Mouse (Mus musculus) left cerebral cortex, postnatal 4 days (tissue): ENCODE measurements around the gene Kng2. TPM values are rescaled to one million over a fixed set of nuclear protein-coding genes. Genes with fewer than 3 reads are reported as not detected.
"Not testable (repeated sequence)": the region's sequence is repeated elsewhere in the genome, so short reads cannot be mapped to it uniquely, and the experiment has no call there.

Experiments used
- DNase-seq: peaks from one replicate; pipeline ENCODE4 v3.0.0-alpha.2; 2022
- intact Hi-C: fragments of 180-260 bp; cut with DNase I; formaldehyde crosslinking; loops from one replicate; pipeline ENCODE4 v1.15.1; 2025
- total RNA-seq, 2 experiments: library from RNA; stranded (reverse); gene quantifications; 2 replicates each; pipeline ENCODE4 v1.2.3; 2021

Gene Kng2
- not detected for total RNA-seq

- DNase-seq, intact Hi-C loops: not testable (repeated sequence)
These were observed at the start of gene Kng2 for GRCm38 (mm10) chr16:23028966-23029600. Kng2 (minus strand) TSS chr16:23029482.

GRCm38 (mm10) chr16:23077516-23077915 lies 48.2 kb upstream of the Kng2 start:
- intact Hi-C loops, DNase-seq: not testable (repeated sequence)

DNA sequence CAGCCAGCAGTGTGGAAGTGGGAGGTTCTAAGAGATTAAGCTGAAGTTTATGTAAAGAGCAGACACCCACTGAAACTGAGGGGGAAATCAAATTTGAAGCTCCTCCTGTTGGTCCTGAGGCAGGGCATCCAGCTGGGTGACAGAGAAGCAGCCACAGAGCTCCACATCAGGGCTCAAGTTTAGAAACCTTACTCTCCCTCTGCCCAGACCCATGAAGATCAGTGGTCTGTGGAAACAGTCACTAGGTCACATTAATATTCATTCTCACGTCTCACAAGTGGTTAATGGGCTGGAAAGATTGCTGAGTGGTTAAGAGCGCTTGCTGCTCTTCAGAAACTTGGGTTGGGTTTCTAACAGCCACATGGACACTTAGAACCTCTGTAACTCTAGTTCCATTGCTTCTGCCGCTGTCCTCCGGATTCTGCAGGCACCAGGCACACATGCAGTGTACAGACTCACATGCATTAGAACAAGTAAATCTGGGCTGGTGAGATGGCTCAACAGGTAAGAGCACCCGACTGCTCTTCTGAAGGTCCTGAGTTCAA lies 31.6 kb upstream of the Kng2 start:
- intact Hi-C loops, DNase-seq: not testable (repeated sequence)

- DNase-seq, intact Hi-C loops: not testable (repeated sequence)
These were observed 30.3 kb upstream of the Kng2 start for GRCm38 (mm10) chr16:23059630-23060029.

- DNase-seq, intact Hi-C loops: not testable (repeated sequence)
These were observed 28.6 kb upstream of the Kng2 start, which contains the start of gene Kng1 for GRCm38 (mm10) chr16:23057668-23058447. Kng1 (plus strand) TSS chr16:23057865.

DNA sequence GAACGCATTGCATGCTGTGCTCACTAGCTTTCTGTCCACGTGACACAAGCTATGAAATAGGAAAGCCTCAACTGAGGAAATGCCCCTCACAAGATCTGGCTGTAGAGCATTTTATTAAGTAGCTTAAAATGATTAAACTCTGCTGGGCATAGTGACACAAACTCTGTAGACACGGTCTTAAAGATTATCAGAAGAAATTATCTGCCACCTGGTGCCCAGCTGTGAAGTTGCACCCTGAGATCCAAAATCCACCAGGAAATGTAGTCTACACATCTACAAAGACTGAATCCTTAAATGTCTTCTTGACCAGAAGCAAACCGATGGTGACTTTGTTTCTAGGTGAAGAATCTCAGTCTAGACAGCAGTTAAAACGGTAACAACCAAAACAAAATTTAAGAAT lies 17.0 kb upstream of the Kng2 start:
- intact Hi-C loops: loop anchor here (5.0 kb wide), 1 partner anchor 169 kb away; no protein-coding TSS in a partner anchor
- no peak for DNase-seq

DNA sequence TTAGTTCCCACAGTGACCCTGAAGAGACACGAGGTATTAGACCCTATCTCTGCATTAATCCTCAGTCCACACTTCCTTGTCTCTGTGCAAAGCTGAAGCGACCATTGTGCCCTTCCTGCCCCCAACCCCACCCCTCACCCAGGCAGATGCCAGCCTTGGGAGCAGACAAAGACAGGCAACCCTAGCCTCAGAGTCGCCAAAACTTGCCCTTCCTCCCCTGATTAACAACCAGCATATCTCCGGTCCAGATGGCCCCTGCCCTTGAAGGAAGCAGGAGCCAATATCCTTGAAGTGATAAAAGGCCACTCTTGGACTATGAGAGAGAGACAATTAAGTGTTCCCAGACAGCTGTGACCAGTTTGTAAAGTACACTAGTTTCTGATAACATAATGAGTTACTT lies 11.6 kb upstream of the Kng2 start:
- no peak for DNase-seq
- intact Hi-C loops: no loop called here

DNA sequence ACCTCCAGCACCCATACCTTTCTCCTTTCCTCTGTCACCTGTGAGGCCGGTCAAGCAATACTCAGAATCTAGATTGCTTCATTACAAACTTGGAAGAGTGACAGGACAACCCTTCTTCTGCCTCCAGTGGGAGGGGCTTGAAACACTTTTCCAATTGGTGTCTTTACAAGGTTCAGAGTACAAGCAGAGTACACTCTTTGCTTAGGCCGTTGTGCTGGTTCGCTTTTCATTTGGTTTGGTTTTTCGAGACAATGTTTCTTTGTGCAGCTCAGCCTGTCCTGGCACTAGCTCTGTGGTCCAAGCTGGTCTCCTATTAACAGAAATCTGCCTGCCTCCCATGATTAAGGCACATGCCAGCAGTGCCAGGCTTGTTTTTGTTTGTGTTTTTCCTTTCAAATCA lies 10.0 kb upstream of the Kng2 start:
- intact Hi-C loops: no loop called here
- no peak for DNase-seq

DNA sequence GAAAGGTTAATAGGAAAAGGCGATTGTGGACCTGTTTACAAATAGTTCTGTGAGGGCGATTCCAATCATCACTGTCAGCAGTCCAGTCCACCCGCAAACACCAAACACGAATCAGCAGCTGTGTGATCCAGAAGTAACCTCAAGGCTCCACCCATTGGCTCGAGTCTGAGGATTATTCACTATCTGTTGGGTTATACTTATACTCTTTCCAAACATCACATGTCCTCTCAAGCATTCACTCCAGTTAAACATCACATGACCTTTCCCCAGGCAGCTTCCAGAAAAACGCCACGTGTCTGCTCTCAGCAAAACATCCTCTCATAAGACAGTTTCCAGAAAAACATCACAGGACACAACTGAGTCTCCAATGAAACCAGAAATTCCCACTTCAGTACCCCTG lies 8.5 kb upstream of the Kng2 start:
- intact Hi-C loops: no loop called here
- DNase-seq: no peak

- intact Hi-C loops: no loop called here
- DNase-seq: no peak
These were observed 4.4 kb upstream of the Kng2 start for GRCm38 (mm10) chr16:23033673-23034072.

GRCm38 (mm10) chr16:23030673-23031435 lies 1.6 kb upstream of the Kng2 start:
- intact Hi-C loops: no loop called here
- no peak for DNase-seq

GRCm38 (mm10) chr16:23027341-23027740 lies 1.9 kb downstream of the Kng2 start:
- intact Hi-C loops, DNase-seq: not testable (repeated sequence)

- intact Hi-C loops: no loop called here
- DNase-seq: no peak
These were observed 2.7 kb downstream of the Kng2 start for GRCm38 (mm10) chr16:23026582-23026981.

DNA sequence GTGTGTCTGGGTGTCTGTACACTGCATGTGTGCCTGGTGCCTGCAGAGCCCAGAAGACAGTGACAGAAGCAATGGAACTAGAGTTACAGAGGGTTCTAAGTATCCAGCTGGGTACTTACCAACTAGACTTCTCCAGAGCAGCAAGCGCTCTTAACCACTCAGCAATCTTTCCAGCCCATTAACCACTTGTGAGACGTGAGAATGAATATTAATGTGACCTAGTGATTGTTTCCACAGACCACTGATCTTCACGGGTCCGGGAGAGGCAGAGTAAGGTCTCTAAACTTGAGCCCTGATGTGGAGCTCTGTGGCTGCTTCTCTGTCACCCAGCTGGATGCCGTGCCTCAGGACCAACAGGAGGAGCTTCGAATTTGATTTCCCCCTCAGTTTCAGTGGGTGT lies 4.2 kb downstream of the Kng2 start:
- no peak for DNase-seq
- intact Hi-C loops: no loop called here

DNA sequence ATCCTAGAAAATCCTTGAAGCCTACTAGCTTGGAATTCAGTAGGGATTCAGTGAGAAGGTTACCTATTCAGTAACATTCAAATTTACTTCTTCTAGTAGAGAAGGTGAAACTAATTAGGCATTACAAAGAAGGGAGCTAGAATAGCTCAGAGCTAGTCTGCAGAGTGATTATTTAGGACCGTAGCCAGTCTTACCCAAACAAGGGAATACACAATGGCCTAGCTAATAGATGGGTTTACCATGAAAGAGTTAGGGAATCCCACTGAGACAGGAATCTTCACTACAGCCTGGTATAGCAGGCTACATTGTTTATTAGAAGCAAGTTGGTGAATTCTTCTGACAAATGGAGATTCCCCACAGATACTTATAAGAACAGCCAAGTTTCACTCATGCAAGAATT lies 8.7 kb downstream of the Kng2 start:
- DNase-seq, intact Hi-C loops: not testable (repeated sequence)

DNA sequence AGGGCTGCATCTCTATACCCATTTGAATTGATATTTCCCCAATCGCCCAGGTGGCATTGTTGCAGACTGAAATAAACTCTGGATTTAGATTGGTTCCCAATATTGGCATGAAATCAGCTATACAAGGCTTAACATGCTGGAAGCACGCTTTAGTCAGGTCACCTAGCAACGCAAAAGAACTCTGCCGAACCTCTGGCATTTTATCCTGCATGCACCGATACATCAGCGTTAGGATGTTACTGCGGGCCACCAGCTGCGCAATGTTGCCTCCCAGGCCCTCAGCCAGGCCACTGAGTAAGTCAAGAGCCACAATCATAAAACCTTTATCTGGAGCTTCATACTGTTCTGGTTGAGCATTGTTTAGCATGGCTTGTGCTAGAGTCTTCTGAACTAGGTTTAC lies 14.6 kb downstream of the Kng2 start:
- intact Hi-C loops, DNase-seq: not testable (repeated sequence)

GRCm38 (mm10) chr16:23013786-23014185 lies 15.5 kb downstream of the Kng2 start:
- DNase-seq, intact Hi-C loops: not testable (repeated sequence)

DNA sequence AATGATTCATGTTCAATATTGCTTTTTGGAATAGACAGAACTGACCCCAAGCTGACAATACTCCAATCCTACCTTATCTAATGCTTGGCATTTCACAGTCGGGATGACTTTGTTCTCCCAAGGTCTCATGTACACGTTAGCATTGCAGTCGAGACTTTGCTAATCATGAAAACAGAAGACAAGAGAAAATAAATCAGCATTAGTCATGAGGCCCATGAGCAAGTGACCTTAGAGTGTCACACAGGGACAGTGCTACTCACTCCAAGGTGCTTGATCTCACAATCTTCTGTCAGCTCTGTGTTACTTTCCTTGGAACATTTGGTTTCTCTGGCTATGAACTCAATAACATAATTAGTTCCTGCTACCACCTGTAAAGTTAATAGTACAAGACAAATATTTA lies 32.3 kb downstream of the Kng2 start:
- DNase-seq, intact Hi-C loops: not testable (repeated sequence)

GRCm38 (mm10) chr16:22967383-22968030 lies 61.8 kb downstream of the Kng2 start:
- intact Hi-C loops: no loop called here
- no peak for DNase-seq

GRCm38 (mm10) chr16:22963293-22963692 lies 66.0 kb downstream of the Kng2 start:
- intact Hi-C loops: no loop called here
- DNase-seq: no peak
